Mouse (Mus musculus): ENCODE measurements at regions not wholly inside any gene's neighbourhood (a gene's known extent, or its start where the extent isn't known, plus 50 kb on each side); places are given as distances from the start of the nearest gene placed in this dataset.

- intact Hi-C loops (cut with DNase I; ENCODE audit: low total_unique reads), result no loop called here
- no peak for DNase-seq
These were observed 268.5 kb downstream of the AW209491 start for GRCm38 (mm10) chr13:14898495-14898894.

GRCm38 (mm10) chr13:14930137-14930785, 300.3 kb downstream of the AW209491 start:
- DNase-seq, result no peak
- intact Hi-C loops (cut with DNase I; ENCODE audit: low total_unique reads), result no loop called here

- DNase-seq, result no peak
- intact Hi-C loops (cut with DNase I; ENCODE audit: low total_unique reads), result no loop called here
These were observed 336.3 kb downstream of the AW209491 start for GRCm38 (mm10) chr13:14966187-14966726.

GRCm38 (mm10) chr13:15002700-15003099, 372.7 kb downstream of the AW209491 start:
- intact Hi-C loops (cut with DNase I; ENCODE audit: low total_unique reads), result no loop called here
- DNase-seq, result no peak

DNA sequence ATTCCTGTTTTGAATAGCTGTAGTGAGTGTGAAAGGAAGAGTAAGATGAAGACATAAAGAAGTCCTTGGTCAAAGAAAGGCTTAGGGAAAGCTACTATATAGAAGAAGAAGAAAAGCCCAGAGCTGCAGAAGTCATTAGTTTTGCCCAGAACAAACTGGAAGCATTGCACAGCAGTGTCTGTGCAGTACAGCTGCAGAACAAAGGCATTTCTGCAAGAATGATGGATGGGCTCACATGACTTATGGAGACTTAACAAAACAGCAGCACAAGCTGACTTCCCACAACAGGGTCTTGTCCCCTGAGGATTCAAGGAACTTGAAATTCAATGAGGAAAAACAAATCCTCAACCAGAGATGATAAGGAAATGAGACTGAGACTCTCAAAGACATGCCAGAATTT, 381.7 kb downstream of the AW209491 start:
- no peak for DNase-seq
- intact Hi-C loops (cut with DNase I; ENCODE audit: low total_unique reads), result no loop called here

DNA sequence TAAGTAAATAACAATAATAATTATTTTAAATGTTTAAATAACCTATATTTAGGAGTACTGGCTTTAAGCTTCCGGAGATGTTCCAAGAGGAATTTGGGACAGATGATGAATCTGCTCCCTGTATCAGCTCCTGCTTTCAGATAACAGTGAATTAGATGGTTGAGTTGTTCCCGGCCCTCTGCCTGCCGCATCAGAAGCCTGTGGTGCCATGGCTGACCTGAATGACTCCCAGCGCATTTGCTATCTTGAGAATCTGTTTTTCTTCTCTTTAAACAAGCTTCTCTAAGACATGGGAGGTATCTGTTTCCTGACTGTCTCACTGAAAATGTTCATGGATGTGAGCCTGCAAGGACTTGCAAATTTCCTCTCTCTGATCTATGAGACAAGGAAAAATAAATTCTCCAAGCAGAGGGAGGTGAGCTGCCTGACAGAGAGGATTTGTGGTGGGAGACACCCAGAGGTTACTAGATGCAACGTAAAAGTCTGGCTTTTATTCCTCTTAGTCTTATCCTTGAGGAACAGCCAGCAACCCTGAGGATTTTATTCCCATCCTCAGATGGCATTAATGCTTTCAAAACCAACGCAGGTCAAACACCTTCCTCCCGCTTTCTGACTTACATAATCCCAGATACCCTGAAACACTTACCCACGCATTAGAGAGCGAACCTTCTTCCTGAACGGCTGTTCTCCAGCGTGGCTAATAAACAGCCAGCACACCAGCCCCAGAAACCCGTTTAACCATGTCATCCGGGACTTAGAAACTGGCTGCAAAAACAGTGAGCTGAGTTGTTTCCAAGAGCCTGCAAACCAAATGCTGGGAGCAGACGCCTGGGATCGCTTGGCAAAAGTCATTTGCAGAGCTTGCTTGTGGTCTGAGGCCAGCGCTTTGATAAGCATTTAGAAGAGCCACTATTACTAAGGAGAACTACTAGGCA, 389.1 kb downstream of the AW209491 start:
- intact Hi-C loops (cut with DNase I; ENCODE audit: low total_unique reads), result no loop called here
- peak; percentile 23 for DNase-seq

GRCm38 (mm10) chr13:15026601-15027000, 396.6 kb downstream of the AW209491 start:
- intact Hi-C loops (cut with DNase I; ENCODE audit: low total_unique reads), result no loop called here
- DNase-seq, result no peak

DNA sequence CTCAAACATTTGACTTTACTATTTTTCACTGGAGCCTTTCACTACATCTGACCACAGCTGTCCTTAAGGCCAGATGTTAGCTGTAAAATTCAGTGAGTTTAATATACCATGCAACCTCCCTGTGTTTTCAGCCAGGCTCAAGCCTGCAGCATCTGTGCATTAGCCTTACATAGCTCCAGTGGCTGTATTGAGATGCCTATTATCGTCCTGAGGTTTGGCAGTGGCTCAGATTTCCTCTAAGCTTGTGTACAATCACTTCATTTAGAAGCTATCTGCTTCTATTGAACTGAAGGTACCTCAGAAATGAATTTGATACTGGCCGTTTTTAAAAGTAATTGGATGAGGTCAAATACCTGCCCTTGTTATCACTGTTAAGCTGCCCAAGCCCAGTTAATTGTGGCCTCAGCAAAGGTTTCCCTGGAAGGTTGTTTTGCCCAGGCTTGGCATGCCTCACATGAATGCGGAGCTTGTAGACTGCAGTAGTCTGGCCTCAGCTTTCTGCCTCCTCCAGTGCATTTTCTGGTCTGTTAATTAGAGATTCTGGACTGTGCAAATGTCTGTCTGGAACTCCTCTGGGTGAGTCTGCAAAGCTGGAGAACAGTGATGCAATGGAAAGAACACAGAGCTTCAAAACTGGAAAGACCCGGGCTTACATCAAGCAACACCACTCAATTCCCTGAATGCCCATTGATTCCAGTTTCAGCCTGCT, 410.2 kb upstream of the Gli3 start:
- intact Hi-C loops (cut with DNase I; ENCODE audit: low total_unique reads), result no loop called here
- DNase-seq, result no peak

- intact Hi-C loops (cut with DNase I; ENCODE audit: low total_unique reads), result no loop called here
- no peak for DNase-seq
These were observed 408.3 kb upstream of the Gli3 start for GRCm38 (mm10) chr13:15054705-15055104.

- DNase-seq, result no peak
- intact Hi-C loops (cut with DNase I; ENCODE audit: low total_unique reads), result no loop called here
These were observed 384.4 kb upstream of the Gli3 start for GRCm38 (mm10) chr13:15078635-15079094.

GRCm38 (mm10) chr13:15079148-15079547, 383.9 kb upstream of the Gli3 start:
- intact Hi-C loops (cut with DNase I; ENCODE audit: low total_unique reads), result no loop called here
- DNase-seq, result no peak

- no peak for DNase-seq
- intact Hi-C loops (cut with DNase I; ENCODE audit: low total_unique reads), result no loop called here
These were observed 380.6 kb upstream of the Gli3 start for GRCm38 (mm10) chr13:15082255-15082932.

DNA sequence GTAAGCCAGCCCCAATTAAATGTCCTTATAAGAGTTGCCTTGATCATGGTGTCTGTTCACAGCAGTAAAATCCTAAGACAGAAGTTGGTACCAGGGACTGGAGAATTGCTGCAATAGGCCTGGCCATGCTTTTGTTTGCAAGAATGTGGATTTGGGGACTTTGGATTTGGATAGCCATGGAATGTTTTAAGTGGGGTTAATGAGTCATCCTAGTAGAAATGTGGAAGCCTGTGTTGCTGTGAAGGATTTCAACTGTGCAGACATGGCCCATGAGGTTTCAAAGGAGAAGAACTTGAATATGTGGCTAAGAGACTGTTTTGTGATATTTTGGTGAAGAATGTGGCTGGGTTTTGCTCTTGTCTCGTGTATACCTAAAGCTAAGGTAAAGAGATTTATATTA, 368.2 kb upstream of the Gli3 start:
- no peak for DNase-seq
- intact Hi-C loops (cut with DNase I; ENCODE audit: low total_unique reads), result no loop called here

DNA sequence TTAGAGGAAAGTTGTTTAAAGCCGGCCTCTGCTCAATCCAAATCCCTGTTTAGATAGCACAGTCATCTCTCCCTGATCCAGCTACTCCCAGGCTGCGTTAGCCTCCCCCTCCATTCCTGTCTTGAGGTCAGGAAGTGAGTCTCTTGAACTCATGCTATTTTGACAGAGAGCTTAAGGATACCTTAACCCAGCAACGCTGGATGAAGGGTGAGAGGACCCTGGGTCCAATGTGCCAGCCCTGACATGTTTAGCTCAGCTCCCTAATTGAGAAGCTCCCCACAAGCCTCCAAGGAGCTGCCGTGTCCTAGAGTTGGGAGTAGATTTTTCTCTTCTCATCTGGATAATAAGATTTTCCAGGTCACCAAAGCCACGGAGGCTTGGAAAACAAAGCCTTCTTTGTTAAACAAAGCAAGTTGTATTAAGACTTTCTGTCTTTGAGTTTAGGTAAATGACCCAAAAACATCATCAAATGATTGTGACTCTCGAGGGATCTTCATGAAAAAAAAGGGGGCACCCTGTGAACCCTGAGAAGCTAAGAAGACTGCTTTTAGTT, 355.2 kb upstream of the Gli3 start:
- intact Hi-C loops (cut with DNase I; ENCODE audit: low total_unique reads), result no loop called here
- no peak for DNase-seq

DNA sequence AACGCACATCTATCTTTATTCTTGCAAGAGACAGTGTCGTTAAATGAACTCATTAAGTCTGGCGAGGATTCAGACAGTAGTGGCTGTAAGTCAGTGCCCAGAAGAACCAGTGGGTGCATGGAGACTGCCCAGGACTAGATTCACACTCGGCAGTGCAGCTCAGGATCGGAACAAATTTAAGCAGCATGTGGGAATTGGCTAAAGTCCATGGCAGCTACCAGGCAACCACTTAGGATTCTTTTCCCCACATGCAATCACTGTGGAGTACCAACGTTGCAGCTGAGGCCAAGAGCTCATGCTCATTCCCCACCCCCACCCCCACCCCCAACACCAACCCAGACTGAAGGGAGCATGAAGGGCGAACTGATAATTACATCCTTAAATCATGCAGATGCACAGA, 349.7 kb upstream of the Gli3 start:
- intact Hi-C loops (cut with DNase I; ENCODE audit: low total_unique reads), result no loop called here
- DNase-seq, result no peak

- intact Hi-C loops (cut with DNase I; ENCODE audit: low total_unique reads), result no loop called here
- no peak for DNase-seq
These were observed 332.8 kb upstream of the Gli3 start for GRCm38 (mm10) chr13:15130249-15130648.

- no peak for DNase-seq
- intact Hi-C loops (cut with DNase I; ENCODE audit: low total_unique reads), result no loop called here
These were observed 316.9 kb upstream of the Gli3 start for GRCm38 (mm10) chr13:15146167-15146566.

GRCm38 (mm10) chr13:15180898-15181297, 282.1 kb upstream of the Gli3 start:
- no peak for DNase-seq
- intact Hi-C loops (cut with DNase I; ENCODE audit: low total_unique reads), result no loop called here

DNA sequence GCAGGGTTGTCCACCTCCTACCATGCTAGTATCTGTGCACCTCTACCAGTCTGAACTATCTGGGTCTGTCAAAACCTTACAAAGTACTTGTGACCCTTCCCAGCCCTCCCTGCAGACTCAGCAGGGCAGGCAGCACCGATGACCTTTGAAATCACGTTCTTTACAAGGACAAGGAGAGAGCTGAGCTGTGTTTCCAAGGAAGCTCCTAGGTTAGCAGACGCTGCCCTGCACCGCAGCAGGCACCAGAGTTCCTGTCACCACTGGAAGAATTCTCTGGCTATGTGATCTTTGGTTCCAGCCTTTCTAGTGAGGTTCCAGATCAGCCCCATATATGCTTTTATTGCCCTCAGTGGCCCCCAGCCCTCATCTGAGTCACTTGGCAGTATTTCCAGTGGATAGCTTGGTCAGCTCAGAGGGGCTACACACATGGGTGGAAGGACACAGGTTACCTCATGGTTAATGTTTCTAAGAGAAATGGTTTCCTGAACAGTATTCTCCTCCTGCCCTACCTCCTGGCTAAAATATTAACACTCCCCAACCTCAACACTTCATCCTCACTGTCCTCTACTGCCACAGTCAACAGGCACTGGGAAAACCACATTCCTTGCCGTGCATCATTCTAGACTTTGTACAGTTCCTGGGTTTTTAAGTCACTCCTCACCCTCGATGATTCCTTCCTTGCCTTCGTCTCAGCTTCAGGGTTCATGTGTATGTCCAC, 251.2 kb upstream of the Gli3 start:
- no peak for DNase-seq

More for the DNA sequence above, 251.2 kb upstream of the Gli3 start:
- intact Hi-C loops (cut with DNase I; ENCODE audit: low total_unique reads), result no loop called here

All from gastrocnemius, postnatal 14 days (tissue).